ENCODE assay signal across 7 mouse cellular contexts in the genomic region with DNA sequence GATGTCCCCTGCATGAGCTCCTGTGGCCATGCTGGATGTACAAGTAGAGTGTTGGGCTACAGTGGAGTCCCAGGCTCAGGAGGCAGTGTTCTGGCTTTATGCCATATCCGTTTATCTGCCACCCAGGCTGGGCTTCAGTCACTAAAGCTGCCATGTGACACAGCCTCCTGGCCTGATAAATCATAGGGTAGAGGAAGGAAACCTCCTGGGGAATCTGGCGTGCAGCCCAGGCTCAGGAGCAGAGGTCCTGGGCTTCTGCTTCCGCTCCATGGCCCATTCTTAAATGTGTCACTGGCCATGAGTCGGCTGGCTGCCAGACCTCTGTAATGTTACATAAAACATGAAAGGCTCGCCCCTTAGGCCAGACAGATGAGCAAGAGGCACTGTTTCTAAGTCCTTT. TPM values are rescaled to one million over a fixed set of nuclear protein-coding genes. Genes with fewer than 3 reads are reported as not detected.
DNase-seq lines count a peak whose midpoint lies in the region; ATAC-seq lines count a peak whose summit lies in the region.

No protein-coding gene starts in this region.

- no peak overlapping the region for H3K4me3 ChIP-seq in intestine, embryonic 16.5 days (ENCODE audit: low read length)
- H3K4me3 ChIP-seq in neural tube, embryonic 14.5 days (ENCODE audit: low read depth, low read length), result no peak overlapping the region

- no peak overlapping the region for H3K9ac ChIP-seq in intestine, embryonic 16.5 days (ENCODE audit: low read depth, low read length)
- H3K9ac ChIP-seq in neural tube, embryonic 14.5 days (replicated peaks; ENCODE audit: low read depth, low read length), result no peak overlapping the region

- H3K36me3 ChIP-seq in intestine, embryonic 16.5 days (ENCODE audit: control insufficient read depth, insufficient read depth, low read length), result no peaks in the 10 kb centered on the region
- H3K36me3 ChIP-seq in neural tube, embryonic 14.5 days (ENCODE audit: control insufficient read depth, insufficient read depth, low read length), result no peaks in the 10 kb centered on the region

- 20% methylated on average over 5 of the region's 5 CpGs for WGBS in intestine, embryonic 16.5 days
- WGBS in neural tube, embryonic 14.5 days, result 25% methylated on average over 5 of the region's 5 CpGs

- H3K27ac ChIP-seq in intestine, embryonic 16.5 days (ENCODE audit: low read length), result peak overlapping the region; percentile 75
- no peak overlapping the region for H3K27ac ChIP-seq in neural tube, embryonic 14.5 days (ENCODE audit: low read depth, low read length)

- intact Hi-C loops in left cerebral cortex, postnatal 4 days (cut with DNase I), result loop anchor here (5.0 kb wide), 1 partner anchor 104 kb away; no protein-coding TSS in a partner anchor

- no peaks in the 10 kb centered on the region for H3K27me3 ChIP-seq in intestine, embryonic 16.5 days (replicated peaks; ENCODE audit: control insufficient read depth, insufficient read depth, low read length)
- no peaks in the 10 kb centered on the region for H3K27me3 ChIP-seq in neural tube, embryonic 14.5 days (ENCODE audit: control insufficient read depth, insufficient read depth, low read length)

- H3K4me2 ChIP-seq in intestine, embryonic 16.5 days (ENCODE audit: low read depth, low read length), result no peak overlapping the region
- no peak overlapping the region for H3K4me2 ChIP-seq in neural tube, embryonic 14.5 days (ENCODE audit: low read depth, low read length)

- peak; percentile 58 for ATAC-seq in intestine, embryonic 16.5 days
- peak; percentile 85 for ATAC-seq in neural tube, embryonic 14.5 days (ENCODE audit: low read depth)

- DNase-seq in adipocyte (ENCODE audit: low spot score), result peak; percentile 95
- peak; percentile 59 for DNase-seq in brain, embryonic 18.5 days (ENCODE audit: low read depth, low spot score)
- peak; percentile 81 for DNase-seq in gastrocnemius, postnatal 25 days
- DNase-seq in left cerebral cortex, postnatal 4 days, result peak; percentile 98
- peak; percentile 63 for DNase-seq in testis, postnatal 14 days (ENCODE audit: low spot score)

- H3K9me3 ChIP-seq in intestine, embryonic 16.5 days (ENCODE audit: control insufficient read depth, low read length), result no peaks in the 10 kb centered on the region
- H3K9me3 ChIP-seq in neural tube, embryonic 14.5 days (ENCODE audit: control insufficient read depth, low read length), result no peaks in the 10 kb centered on the region

- H3K4me1 ChIP-seq in intestine, embryonic 16.5 days (ENCODE audit: control insufficient read depth, insufficient read depth, low read length), result peaks cover 36% of the 10 kb centered on the region
- peaks cover 18% of the 10 kb centered on the region; the same call in 1 of the 2 replicates for H3K4me1 ChIP-seq in neural tube, embryonic 14.5 days (ENCODE audit: control insufficient read depth, insufficient read depth, low read length)

RNA-seq across cellular contexts. Expression of a gene that starts 31.3 kb away (rescaled TPM):
- total RNA-seq in gastrocnemius, postnatal 25 days (2021), result not detected
- not detected in 2 replicates for polyA plus RNA-seq in intestine, embryonic 16.5 days (2015; fragmentation: Nextera tagmentation; extraction: Ambion mirVana)
- total RNA-seq in left cerebral cortex, postnatal 4 days (2021), result not detected
- polyA plus RNA-seq in neural tube, embryonic 14.5 days (2014; fragmentation: Nextera tagmentation; extraction: Ambion mirVana), result not detected in 2 replicates

RNA-seq across cellular contexts. Expression of a gene that starts 36.7 kb away (rescaled TPM):
- 10 to 100 TPM; 66.3 to 67.5 TPM for total RNA-seq in gastrocnemius, postnatal 25 days (2021)
- polyA plus RNA-seq in intestine, embryonic 16.5 days (2015; fragmentation: Nextera tagmentation; extraction: Ambion mirVana), result 55.8 and 60.7 TPM in 2 replicates
- 10 to 100 TPM; 81.2 to 85.8 TPM for total RNA-seq in left cerebral cortex, postnatal 4 days (2021)
- 26.6 and 33.4 TPM in 2 replicates for polyA plus RNA-seq in neural tube, embryonic 14.5 days (2014; fragmentation: Nextera tagmentation; extraction: Ambion mirVana)
